Mouse (Mus musculus): ENCODE measurements around the gene Olfr869. TPM values are rescaled to one million over a fixed set of nuclear protein-coding genes. Genes with fewer than 3 reads are reported as not detected.

Olfr869 gene
- not detected in 2 replicates for polyA plus RNA-seq (2021; fragmentation: Nextera tagmentation)
- long read RNA-seq, experiment 1 = 0 reads
- long read RNA-seq, experiment 2 = 0 reads

DNA sequence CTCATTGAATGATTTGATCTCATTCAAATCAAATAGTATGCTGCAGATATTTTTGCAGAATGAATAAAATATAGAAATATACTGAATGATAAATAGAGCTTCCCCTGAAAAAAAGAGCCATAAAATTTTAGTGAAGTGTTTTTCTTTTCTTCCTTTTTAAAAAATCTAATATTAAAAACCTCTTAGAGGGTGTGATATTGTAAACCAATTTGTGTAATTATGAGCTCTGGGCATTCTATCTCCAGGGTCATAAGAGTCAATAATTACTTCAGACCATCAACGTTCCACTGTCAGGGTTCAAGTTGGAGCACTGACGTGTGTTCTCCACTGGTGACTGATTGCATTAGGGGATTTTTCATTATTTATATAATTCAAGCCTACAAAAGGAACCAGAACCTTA lies at the start of gene Olfr869:
Gene Olfr869, plus strand, starts transcription at position 301 of the 400 bp plus-strand sequence.

GRCm38 (mm10) chr9:20098326-20098725 lies 30.5 kb upstream of the Olfr869 start, which contains the start of gene Olfr868:
TSS of gene Olfr868 (plus strand) at chr9:20098626.

DNA sequence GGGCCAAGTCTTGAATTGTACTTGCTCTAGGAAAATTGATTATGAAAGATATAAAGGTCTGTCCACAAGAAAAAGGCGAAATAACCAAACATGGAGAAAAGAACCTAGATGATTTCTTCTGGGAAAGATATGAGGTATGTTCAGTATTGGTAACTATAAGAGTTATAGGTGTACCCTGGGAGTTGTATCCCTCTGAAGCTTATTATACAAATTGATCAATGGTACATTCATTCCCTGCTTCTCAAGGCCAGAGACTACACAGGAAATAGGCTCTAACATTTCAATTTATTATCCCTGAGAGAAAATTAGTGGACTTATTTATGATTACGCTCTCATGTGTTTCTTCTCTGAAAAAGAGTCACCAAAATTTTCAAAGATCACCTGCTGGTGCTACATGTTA lies 45.1 kb downstream of the Olfr869 start, which contains the start of gene Olfr870:
Gene Olfr870, minus strand, starts transcription at position 101 of the 400 bp plus-strand sequence.

Other genes starting within 250 kb of the Olfr869 start
- gene Olfr862, start 241.0 kb upstream of the Olfr869 start, polyA plus RNA-seq (2021; fragmentation: Nextera tagmentation) = not detected in 2 replicates
- 0.36 and 0.44 TPM in 2 replicates for gene Olfr77, start 212.1 kb upstream of the Olfr869 start, polyA plus RNA-seq (2021; fragmentation: Nextera tagmentation)
- gene Olfr866, start 101.0 kb upstream of the Olfr869 start, polyA plus RNA-seq (2021; fragmentation: Nextera tagmentation) = not detected in 2 replicates
- not detected in 2 replicates for gene Olfr867, start 71.4 kb upstream of the Olfr869 start, polyA plus RNA-seq (2021; fragmentation: Nextera tagmentation)
- not detected in 2 replicates for gene Olfr868, start 30.4 kb upstream of the Olfr869 start, polyA plus RNA-seq (2021; fragmentation: Nextera tagmentation)
- gene Olfr870, start 45.0 kb downstream of the Olfr869 start, polyA plus RNA-seq (2021; fragmentation: Nextera tagmentation) = not detected in 2 replicates
- gene Olfr871, start 83.2 kb downstream of the Olfr869 start, polyA plus RNA-seq (2021; fragmentation: Nextera tagmentation) = not detected in 2 replicates
- not detected in 2 replicates for gene Olfr872, start 108.1 kb downstream of the Olfr869 start, polyA plus RNA-seq (2021; fragmentation: Nextera tagmentation)
- not detected in 2 replicates for gene Olfr39, start 153.3 kb downstream of the Olfr869 start, polyA plus RNA-seq (2021; fragmentation: Nextera tagmentation)
- not detected in 2 replicates for gene Olfr873, start 169.5 kb downstream of the Olfr869 start, polyA plus RNA-seq (2021; fragmentation: Nextera tagmentation)
- 0.06 and 0.18 TPM in 2 replicates for gene Olfr18, start 207.1 kb downstream of the Olfr869 start, polyA plus RNA-seq (2021; fragmentation: Nextera tagmentation)

Measured in left cerebral cortex, adult 6 months (tissue).